Mouse (Mus musculus) heart, embryonic 12.5 days (tissue): ENCODE measurements around the gene Zfp629. TPM values are rescaled to one million over a fixed set of nuclear protein-coding genes. Genes with fewer than 3 reads are reported as not detected.
"Not testable (repeated sequence)": the region's sequence is repeated elsewhere in the genome, so short reads cannot be mapped to it uniquely, and the experiment has no call there.

Source experiments
- ATAC-seq: fragments of 200-750 bp; cut with Nextera tagmentation; 2 replicates; pipeline ENCODE4 v1.8.0; 2017; ENCODE audit warnings: moderate TSS enrichment, moderate library complexity; ENCODE audit not compliant: insufficient number of reproducible peaks, low FRiP score
- H3K27ac ChIP-seq: fragments of 300-500 bp; sonication (generic); 2 replicates; pipeline ENCODE4 v1.5.1; 2016; ENCODE audit warnings: mild to moderate bottlenecking, moderate library complexity; ENCODE audit not compliant: poor library complexity, severe bottlenecking
- H3K27me3 ChIP-seq: fragments of 300-500 bp; sonication (generic); replicated peaks from 2 replicates; pipeline ENCODE4 v1.6.1; 2016; ENCODE audit warnings: mild to moderate bottlenecking, moderate library complexity
- H3K36me3 ChIP-seq: fragments of 300-500 bp; sonication (generic); 2 replicates; pipeline ENCODE4 v1.6.1; 2016; ENCODE audit warnings: mild to moderate bottlenecking, moderate library complexity
- H3K4me1 ChIP-seq: fragments of 300-500 bp; sonication (generic); replicated peaks from 2 replicates; pipeline ENCODE4 v1.6.1; 2016; ENCODE audit warnings: mild to moderate bottlenecking
- H3K4me2 ChIP-seq: fragments of 300-500 bp; sonication (generic); 2 replicates; pipeline ENCODE4 v1.6.1; 2016; ENCODE audit warnings: mild to moderate bottlenecking, moderate library complexity
- H3K4me3 ChIP-seq: fragments of 300-500 bp; sonication (generic); 2 replicates; pipeline ENCODE4 v1.5.1; 2016; ENCODE audit warnings: mild to moderate bottlenecking
- H3K9ac ChIP-seq: fragments of 300-500 bp; sonication (generic); 2 replicates; pipeline ENCODE4 v1.6.1; 2016; ENCODE audit warnings: mild to moderate bottlenecking, moderate library complexity
- H3K9me3 ChIP-seq: fragments of 300-500 bp; sonication (generic); replicated peaks from 2 replicates; pipeline ENCODE4 v1.6.1; 2016; ENCODE audit warnings: mild to moderate bottlenecking, moderate library complexity
- WGBS: fragments of 180-500 bp; shearing (Covaris S2); methylation state at CpG from one replicate; pipeline ENCODE4 v1.1.7; 2016; 5-methylcytosine and 5-hydroxymethylcytosine counted together
- polyA plus RNA-seq: library from polyadenylated mRNA; unstranded; fragments of >200 nt; fragmentation: Nextera tagmentation; extraction: Ambion mirVana; gene quantifications from 2 replicates; pipeline ENCODE4 v1.2.1, GENCODE M21; 2016

Zfp629 gene
- polyA plus RNA-seq, result 12.7 and 13.7 TPM in 2 replicates

DNA sequence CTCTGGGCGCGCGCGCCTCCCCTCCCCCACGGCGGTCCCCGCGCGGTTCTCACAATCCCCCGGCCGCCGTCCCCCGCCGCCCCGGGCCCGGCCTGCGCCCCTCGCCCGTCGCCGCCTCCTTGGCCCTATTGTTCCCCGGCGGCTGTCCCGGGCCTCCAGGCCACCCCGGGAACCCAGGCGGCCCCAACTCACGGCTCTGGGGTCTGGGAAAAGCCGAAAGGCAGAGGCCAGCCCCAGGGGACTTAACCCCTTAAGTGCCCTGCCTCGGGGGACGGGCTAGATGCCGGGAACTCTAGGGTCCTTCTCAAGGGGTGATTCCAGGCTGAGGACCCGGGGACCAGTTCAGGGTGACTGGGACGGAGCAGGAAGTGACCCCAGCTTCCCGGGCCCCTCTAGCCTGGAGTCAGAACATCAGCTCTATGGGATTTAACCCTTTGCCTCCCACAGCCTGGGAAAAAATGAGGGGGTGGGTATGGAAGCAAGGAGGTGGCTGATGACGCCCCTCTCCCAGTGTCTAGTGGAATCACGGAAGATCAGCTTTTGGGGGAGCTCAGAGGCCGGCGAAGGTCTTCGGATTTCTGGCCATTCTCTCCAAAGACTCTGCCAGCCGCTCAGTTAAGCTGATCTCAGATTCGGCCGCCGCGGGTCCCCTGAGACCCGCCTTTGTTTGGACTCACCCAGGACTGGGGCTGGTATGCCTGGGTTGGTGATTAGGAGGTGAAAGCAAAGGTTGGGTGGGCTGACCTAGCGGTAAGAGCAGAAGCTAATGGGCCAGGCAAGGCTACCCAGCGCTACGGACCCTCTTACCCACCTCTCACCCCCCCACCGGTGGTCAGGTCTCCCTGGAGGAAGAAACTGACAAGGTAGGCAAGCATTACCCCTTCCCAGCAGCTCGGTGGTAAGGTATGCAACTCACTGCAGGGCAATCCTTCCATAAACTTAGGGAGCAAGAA is at the start of gene Zfp629:
Zfp629 (minus strand) TSS at position 907 of the 953 bp plus-strand sequence.
- H3K9ac ChIP-seq, result peak within 1 kb of the TSS; percentile 99
- peaks cover 35% of the 10 kb centered on the region for H3K36me3 ChIP-seq
- ATAC-seq, result peak; percentile 83
- no peaks in the 10 kb centered on the region for H3K27me3 ChIP-seq
- H3K4me1 ChIP-seq, result peaks cover 20% of the 10 kb centered on the region
- WGBS, result under 1% methylated on average over 48 of the region's 50 CpGs
- H3K9me3 ChIP-seq, result peaks cover 24% of the 10 kb centered on the region
- H3K4me2 ChIP-seq, result peak within 1 kb of the TSS; percentile 86
- H3K4me3 ChIP-seq, result peak within 1 kb of the TSS; percentile 100
- peak within 1 kb of the TSS; percentile 91 for H3K27ac ChIP-seq

DNA sequence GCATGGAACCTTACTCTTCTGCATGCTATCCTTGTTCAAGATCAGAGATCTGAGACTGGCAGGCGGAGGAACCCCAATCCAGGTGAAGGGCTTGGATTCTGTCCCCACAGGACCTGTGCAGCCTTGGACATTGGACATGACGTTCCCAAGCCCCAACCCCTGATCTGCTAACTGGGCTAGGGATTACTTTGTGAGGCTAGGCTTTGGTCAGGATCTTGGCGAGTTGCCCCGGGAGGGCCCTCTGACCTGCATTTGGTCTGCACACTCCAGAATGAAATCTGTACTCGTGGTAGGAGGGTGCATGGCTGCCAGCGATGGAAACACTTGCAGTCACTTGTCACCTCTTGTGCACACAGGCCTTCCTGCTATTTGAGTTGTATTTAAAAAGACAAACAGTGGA is 47.3 kb upstream of the Zfp629 start:
- H3K4me2 ChIP-seq, result no peak overlapping the region
- peaks cover 10% of the 10 kb centered on the region for H3K4me1 ChIP-seq
- 75% methylated on average over 6 of the region's 6 CpGs for WGBS
- H3K9ac ChIP-seq, result no peak overlapping the region
- no peak overlapping the region for H3K27ac ChIP-seq
- H3K9me3 ChIP-seq, result no peaks in the 10 kb centered on the region
- peaks cover 6% of the 10 kb centered on the region; the same call in 1 of the 2 replicates for H3K36me3 ChIP-seq
- no peak overlapping the region for H3K4me3 ChIP-seq
- H3K27me3 ChIP-seq, result 0 out of 2 replicates have a peak, but pooled peaks cover 3% of the 10 kb centered on the region
- ATAC-seq, result no peak

GRCm38 (mm10) chr7:127661833-127662232 is 46.2 kb upstream of the Zfp629 start:
- Histone ChIP-seq H3K4me1 (no peaks in the 10 kb centered on the region), H3K27me3 (0 out of 2 replicates have a peak, but pooled peaks cover 3% of the 10 kb centered on the region), H3K4me2 (no peak overlapping the region), H3K36me3 (peaks cover 6% of the 10 kb centered on the region; the same call in 1 of the 2 replicates), H3K9me3 (no peaks in the 10 kb centered on the region), H3K9ac (no peak overlapping the region), H3K4me3 (no peak overlapping the region), H3K27ac (no peak overlapping the region)
- 68% methylated on average over 6 of the region's 6 CpGs for WGBS
- ATAC-seq, result no peak

DNA sequence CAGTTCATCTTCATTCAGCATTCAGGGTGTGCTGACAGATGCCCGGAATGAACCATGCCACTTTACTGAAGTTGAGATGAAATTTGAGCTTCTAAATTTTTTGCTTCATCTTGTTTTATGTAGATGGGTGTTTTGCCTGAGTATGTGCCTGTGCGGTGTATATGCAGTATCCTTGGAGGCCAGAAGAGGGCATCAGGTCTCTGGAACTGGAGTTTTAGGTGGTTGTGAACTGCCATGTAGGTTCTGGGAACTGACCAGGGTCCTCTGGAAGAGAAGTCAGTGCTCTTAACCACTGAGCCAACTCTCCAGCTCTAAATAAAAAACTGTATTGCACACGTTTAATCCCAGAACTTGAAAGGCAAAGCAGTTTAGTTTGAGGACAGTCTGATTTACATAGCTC is 45.3 kb upstream of the Zfp629 start:
- ATAC-seq, result no peak
- H3K4me2 ChIP-seq, result no peak overlapping the region
- H3K9ac ChIP-seq, result no peak overlapping the region
- H3K4me1 ChIP-seq, result no peaks in the 10 kb centered on the region
- no peak overlapping the region for H3K27ac ChIP-seq
- no peak overlapping the region for H3K4me3 ChIP-seq
- no peaks in the 10 kb centered on the region for H3K9me3 ChIP-seq
- 84% methylated on average over 3 of the region's 3 CpGs for WGBS
- H3K27me3 ChIP-seq, result 0 out of 2 replicates have a peak, but pooled peaks cover 3% of the 10 kb centered on the region
- H3K36me3 ChIP-seq, result peaks cover 2% of the 10 kb centered on the region; the same call in 1 of the 2 replicates

DNA sequence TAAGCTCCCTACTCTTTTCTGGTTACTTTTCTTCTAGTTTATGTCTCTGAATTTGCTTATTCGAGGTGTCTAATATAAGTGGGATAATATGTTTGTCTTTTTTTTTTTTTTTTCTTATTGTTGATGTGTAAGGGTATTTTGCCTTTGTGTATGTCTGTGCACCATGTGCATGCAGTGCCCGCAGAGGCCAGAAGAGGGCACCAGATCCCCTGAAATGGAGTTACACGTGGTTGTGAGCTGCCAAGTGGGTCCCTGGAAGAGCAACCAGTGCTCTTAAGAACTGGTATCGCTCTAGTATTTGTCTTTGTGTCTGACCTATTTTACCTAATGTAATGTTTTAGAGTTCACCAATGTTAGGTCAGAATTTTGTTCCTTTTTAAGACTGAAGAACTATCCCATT is 41.3 kb upstream of the Zfp629 start:
- Histone ChIP-seq H3K27me3 (0 out of 2 replicates have a peak, but pooled peaks cover 3% of the 10 kb centered on the region), H3K4me3 (no peak overlapping the region), H3K9ac (no peak overlapping the region), H3K27ac (no peak overlapping the region), H3K4me1 (0 out of 2 replicates have a peak, but pooled peaks cover 5% of the 10 kb centered on the region), H3K36me3 (no peaks in the 10 kb centered on the region), H3K9me3 (no peaks in the 10 kb centered on the region), H3K4me2 (no peak overlapping the region)
- 33% methylated on average over 4 of the region's 4 CpGs for WGBS
- no peak for ATAC-seq

DNA sequence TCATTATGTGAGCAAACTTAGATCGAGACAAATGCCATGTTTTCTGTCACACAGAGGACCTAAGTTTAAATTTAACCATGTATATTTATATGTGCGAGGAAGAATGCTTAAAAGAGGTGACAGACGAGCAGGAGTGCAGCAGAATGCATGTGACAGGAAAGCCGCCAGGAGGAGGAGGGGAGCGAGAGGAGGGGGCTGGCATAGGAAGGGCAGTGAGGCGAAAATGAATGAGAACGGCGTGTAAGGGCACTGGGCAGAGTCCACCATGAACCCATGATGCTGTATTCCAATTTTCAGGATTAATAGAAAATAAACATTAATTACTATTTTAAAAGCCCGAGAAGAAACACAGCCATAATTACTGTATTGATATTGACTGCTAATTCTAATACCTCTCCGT is 38.7 kb upstream of the Zfp629 start:
- Histone ChIP-seq H3K36me3 (no peaks in the 10 kb centered on the region), H3K9me3 (no peaks in the 10 kb centered on the region), H3K9ac (no peak overlapping the region), H3K27ac (no peak overlapping the region), H3K4me2 (no peak overlapping the region), H3K27me3 (peaks cover 8% of the 10 kb centered on the region), H3K4me1 (0 out of 2 replicates have a peak, but pooled peaks cover 5% of the 10 kb centered on the region), H3K4me3 (no peak overlapping the region)
- no peak for ATAC-seq
- WGBS, result 75% methylated on average over 10 of the region's 10 CpGs

DNA sequence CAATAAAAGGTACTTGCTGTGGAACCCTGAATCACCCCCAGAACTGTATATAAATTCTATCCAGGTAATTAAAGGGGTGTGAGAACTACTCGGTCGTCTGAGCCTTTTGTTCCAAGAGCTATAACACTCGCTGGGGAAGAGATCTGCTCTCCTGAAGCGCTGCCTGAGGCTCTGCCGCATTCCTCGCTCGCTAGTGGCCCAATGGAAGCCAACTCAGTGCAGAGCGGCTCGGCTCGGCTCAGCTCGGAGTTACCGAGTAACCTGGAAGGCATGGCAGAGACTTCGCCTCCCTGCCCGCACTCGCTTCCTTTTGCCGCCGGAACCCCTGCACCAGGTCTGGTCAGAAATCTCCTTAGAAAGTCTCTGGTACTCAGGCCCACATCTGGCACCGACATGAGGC is 36.5 kb upstream of the Zfp629 start:
- Histone ChIP-seq H3K9me3 (no peaks in the 10 kb centered on the region), H3K36me3 (no peaks in the 10 kb centered on the region), H3K4me1 (0 out of 2 replicates have a peak, but pooled peaks cover 5% of the 10 kb centered on the region), H3K4me3 (peak overlapping the region; percentile 14), H3K27me3 (peaks cover 8% of the 10 kb centered on the region), H3K9ac (peak overlapping the region; percentile 44), H3K4me2 (peak overlapping the region; percentile 67), H3K27ac (no peak overlapping the region)
- 17% methylated on average over 18 of the region's 18 CpGs for WGBS
- no peak for ATAC-seq

DNA sequence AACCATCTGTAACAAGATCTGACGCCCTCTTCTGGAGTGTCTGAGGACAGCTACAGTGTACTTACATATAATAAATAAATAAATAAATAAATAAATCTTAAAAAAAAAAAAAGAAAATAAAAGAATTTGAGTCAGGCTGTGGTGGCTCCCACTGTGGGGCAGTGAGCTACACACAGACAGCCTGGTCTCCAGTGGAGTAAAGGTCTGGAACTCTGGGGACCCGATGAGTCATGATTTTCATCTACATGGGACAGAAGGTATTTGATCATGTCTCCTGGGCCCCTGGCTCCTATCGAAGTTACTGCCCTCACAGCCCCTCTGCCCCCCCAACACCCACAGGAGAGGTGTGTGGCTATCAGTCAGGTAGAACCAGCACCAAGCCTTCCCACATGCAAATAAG is 36.0 kb upstream of the Zfp629 start:
- no peak overlapping the region for H3K27ac ChIP-seq
- 0 out of 2 replicates have a peak, but pooled peaks cover 5% of the 10 kb centered on the region for H3K4me1 ChIP-seq
- no peaks in the 10 kb centered on the region for H3K9me3 ChIP-seq
- peak overlapping the region; percentile 67 for H3K4me2 ChIP-seq
- no peaks in the 10 kb centered on the region for H3K36me3 ChIP-seq
- peak overlapping the region; percentile 14; the same call in 1 of the 2 replicates for H3K4me3 ChIP-seq
- ATAC-seq, result no peak
- no peak overlapping the region for H3K9ac ChIP-seq
- WGBS, result 58% methylated on average over 3 of the region's 3 CpGs
- peaks cover 8% of the 10 kb centered on the region for H3K27me3 ChIP-seq

- H3K27me3 ChIP-seq, result peaks cover 8% of the 10 kb centered on the region
- WGBS, result 80% methylated on average over 6 of the region's 6 CpGs
- H3K4me3 ChIP-seq, result no peak overlapping the region
- no peak overlapping the region for H3K9ac ChIP-seq
- H3K4me2 ChIP-seq, result no peak overlapping the region
- no peak overlapping the region for H3K27ac ChIP-seq
- no peaks in the 10 kb centered on the region for H3K36me3 ChIP-seq
- 0 out of 2 replicates have a peak, but pooled peaks cover 5% of the 10 kb centered on the region for H3K4me1 ChIP-seq
- no peak for ATAC-seq
- H3K9me3 ChIP-seq, result no peaks in the 10 kb centered on the region
Observed at GRCm38 (mm10) chr7:127649206-127649605, 33.6 kb upstream of the Zfp629 start.

- H3K9ac ChIP-seq, result no peak overlapping the region
- no peaks in the 10 kb centered on the region for H3K9me3 ChIP-seq
- 0 out of 2 replicates have a peak, but pooled peaks cover 5% of the 10 kb centered on the region for H3K4me1 ChIP-seq
- no peaks in the 10 kb centered on the region for H3K36me3 ChIP-seq
- H3K4me2 ChIP-seq, result no peak overlapping the region
- H3K4me3 ChIP-seq, result no peak overlapping the region
- H3K27me3 ChIP-seq, result peaks cover 8% of the 10 kb centered on the region
- H3K27ac ChIP-seq, result no peak overlapping the region
- ATAC-seq, result no peak
- WGBS, result 68% methylated on average over 4 of the region's 4 CpGs
Observed at GRCm38 (mm10) chr7:127648516-127649201, 33.1 kb upstream of the Zfp629 start.

DNA sequence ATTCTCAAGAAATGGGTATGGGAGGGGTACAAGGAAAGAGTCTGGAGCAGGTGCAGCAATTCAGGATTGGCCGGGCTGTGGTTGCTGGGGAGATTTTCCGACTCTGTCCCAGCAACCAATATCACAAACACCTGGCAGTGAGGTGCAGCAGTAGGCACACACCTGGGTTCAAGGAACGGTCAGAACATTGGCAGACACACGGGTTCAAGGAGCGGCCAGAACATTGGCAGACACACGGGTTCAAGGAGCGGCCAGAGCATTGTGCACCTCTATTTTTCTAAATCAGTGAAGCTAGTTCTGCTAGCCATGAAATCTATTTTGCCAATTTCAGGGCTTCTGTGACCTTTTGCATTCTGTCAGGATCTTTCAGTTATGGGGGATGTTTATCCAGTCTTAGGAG is 32.0 kb upstream of the Zfp629 start:
- not testable (repeated sequence) for H3K9ac ChIP-seq, H3K4me3 ChIP-seq, H3K4me1 ChIP-seq, ATAC-seq, H3K27me3 ChIP-seq, H3K27ac ChIP-seq, H3K9me3 ChIP-seq, H3K36me3 ChIP-seq, H3K4me2 ChIP-seq
- WGBS, result 84% methylated on average over 7 of the region's 7 CpGs
